Mouse (Mus musculus) intestine, postnatal 0 days (tissue): ENCODE results near the gene Tmem151b. TPM values are rescaled to one million over a fixed set of nuclear protein-coding genes. Genes with fewer than 3 reads are reported as not detected.

ENCODE experiments used
- ATAC-seq: fragments of 200-750 bp; cut with Nextera tagmentation; 2 replicates; pipeline ENCODE4 v1.8.0; 2017; ENCODE audit warnings: mild to moderate bottlenecking, moderate TSS enrichment, moderate library complexity
- H3K27ac ChIP-seq: fragments of 300-500 bp; sonication (generic); 2 replicates; pipeline ENCODE4 v1.5.1; 2014; ENCODE audit warnings: mild to moderate bottlenecking, low read depth, low read length, moderate library complexity
- H3K27me3 ChIP-seq: fragments of 300-500 bp; sonication (generic); replicated peaks from 2 replicates; pipeline ENCODE4 v1.6.1; 2014; ENCODE audit warnings: low read length, mixed read lengths; ENCODE audit not compliant: control insufficient read depth, insufficient read depth
- H3K36me3 ChIP-seq: fragments of 300-500 bp; sonication (generic); 2 replicates; pipeline ENCODE4 v1.6.1; 2014; ENCODE audit warnings: mild to moderate bottlenecking, moderate library complexity; ENCODE audit not compliant: control insufficient read depth, insufficient read depth
- H3K4me1 ChIP-seq: fragments of 300-500 bp; sonication (generic); replicated peaks from 2 replicates; pipeline ENCODE4 v1.6.1; 2014; ENCODE audit warnings: antibody characterized with exemption, low read length, mixed read lengths; ENCODE audit not compliant: control insufficient read depth, insufficient read depth
- H3K4me2 ChIP-seq: fragments of 300-500 bp; sonication (generic); replicated peaks from 2 replicates; pipeline ENCODE4 v1.6.1; 2014; ENCODE audit warnings: low read depth, mild to moderate bottlenecking, moderate library complexity
- H3K4me3 ChIP-seq: fragments of 300-500 bp; sonication (generic); 2 replicates; pipeline ENCODE4 v1.5.1; 2014; ENCODE audit warnings: low read depth, low read length
- H3K9ac ChIP-seq: fragments of 300-500 bp; sonication (generic); 2 replicates; pipeline ENCODE4 v1.6.1; 2014; ENCODE audit warnings: mild to moderate bottlenecking, low read depth, low read length
- H3K9me3 ChIP-seq: fragments of 300-500 bp; sonication (generic); 2 replicates; pipeline ENCODE4 v1.6.1; 2016; ENCODE audit warnings: mixed run types; ENCODE audit not compliant: control insufficient read depth
- CTCF ChIP-seq: sonication (generic); IDR thresholded peaks from 2 replicates; pipeline ENCODE4 v1.5.1; 2016; ENCODE audit warnings: low read depth, mild to moderate bottlenecking, control low read depth, antibody characterized with exemption, moderate library complexity
- WGBS: fragments of 180-500 bp; shearing (Covaris S2); extraction: QIAGEN DNeasy Blood & Tissue Kit; methylation state at CpG from one replicate; pipeline ENCODE4 v1.1.7; 2014; 5-methylcytosine and 5-hydroxymethylcytosine counted together
- polyA plus RNA-seq: library from polyadenylated mRNA; unstranded; fragments of >200 nt; fragmentation: Nextera tagmentation; extraction: Ambion mirVana; gene quantifications from 2 replicates; pipeline ENCODE4 v1.2.1, GENCODE M21; 2015

Tmem151b gene
- polyA plus RNA-seq, 1 experiment from 2014 or later, result 0.68 TPM

- no peak overlapping the region for H3K4me2 ChIP-seq
- H3K9me3 ChIP-seq, result no peaks in the 10 kb centered on the region
- H3K36me3 ChIP-seq, result peaks cover 9% of the 10 kb centered on the region; the same call in 1 of the 2 replicates
- H3K27me3 ChIP-seq, result no peaks in the 10 kb centered on the region
- no peak overlapping the region for H3K9ac ChIP-seq
- H3K4me1 ChIP-seq, result peaks cover 3% of the 10 kb centered on the region; the same call in 1 of the 2 replicates
- no peak for ATAC-seq
- no peak overlapping the region for H3K27ac ChIP-seq
- TF ChIP-seq CTCF, result no peak
- H3K4me3 ChIP-seq, result no peak overlapping the region
- 87% methylated on average over 15 of the region's 15 CpGs for WGBS
These were observed 10.5 kb upstream of the Tmem151b start for GRCm38 (mm10) chr17:45559732-45560525.

- no peak overlapping the region for H3K4me2 ChIP-seq
- no peaks in the 10 kb centered on the region for H3K9me3 ChIP-seq
- 76% methylated on average over 15 of the region's 16 CpGs for WGBS
These were observed 8.8 kb upstream of the Tmem151b start for GRCm38 (mm10) chr17:45557998-45558862.

GRCm38 (mm10) chr17:45557246-45557824 lies 7.9 kb upstream of the Tmem151b start:
- H3K4me1 ChIP-seq, result peaks cover 3% of the 10 kb centered on the region; the same call in 1 of the 2 replicates
- ATAC-seq, result no peak

More at GRCm38 (mm10) chr17:45557998-45558862, 8.8 kb upstream of the Tmem151b start:
- no peak for ATAC-seq
- H3K27me3 ChIP-seq, result no peaks in the 10 kb centered on the region
- H3K27ac ChIP-seq, result no peak overlapping the region
- peaks cover 3% of the 10 kb centered on the region; the same call in 1 of the 2 replicates for H3K4me1 ChIP-seq
- no peak overlapping the region for H3K4me3 ChIP-seq
- peaks cover 9% of the 10 kb centered on the region; the same call in 1 of the 2 replicates for H3K36me3 ChIP-seq
- no peak overlapping the region for H3K9ac ChIP-seq
- no peak for TF ChIP-seq CTCF

DNA sequence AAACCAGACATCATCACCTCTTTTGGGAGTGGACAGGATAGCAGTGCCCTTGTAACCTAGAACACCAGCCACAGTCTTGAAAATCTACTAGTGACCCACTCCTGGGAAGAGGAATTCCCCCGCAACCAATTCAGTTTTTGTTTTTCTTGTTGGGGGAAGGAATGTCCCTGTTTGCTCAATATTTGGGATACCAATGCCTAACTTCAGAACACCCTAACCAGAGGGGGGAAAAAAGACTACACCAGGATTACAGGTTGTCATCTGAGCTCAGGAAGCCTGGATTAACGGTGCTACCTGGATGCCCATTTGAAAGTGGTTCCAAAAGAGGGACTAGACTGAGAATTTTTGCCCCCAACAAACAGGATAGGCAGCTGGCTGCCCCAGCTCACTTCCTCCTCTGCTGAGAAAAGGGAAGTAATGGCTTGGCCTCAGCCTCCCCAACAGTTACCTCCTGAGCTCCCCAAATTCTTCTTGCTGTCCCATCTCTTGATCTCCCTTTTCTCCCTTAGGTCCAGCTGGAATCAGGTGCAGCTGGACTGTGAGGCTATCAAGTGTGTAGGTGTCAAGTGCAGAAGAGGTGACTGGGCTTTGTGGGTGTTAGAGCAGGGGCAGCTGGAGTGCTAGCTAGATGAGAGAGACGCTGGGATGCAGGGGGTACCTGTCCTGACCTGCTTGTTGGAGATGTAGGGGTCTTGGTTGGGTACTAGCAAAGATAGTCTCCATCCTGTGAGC lies 7.2 kb upstream of the Tmem151b start:
- Histone ChIP-seq H3K9me3 (no peaks in the 10 kb centered on the region), H3K4me1 (peaks cover 3% of the 10 kb centered on the region; the same call in 1 of the 2 replicates), H3K27ac (no peak overlapping the region), H3K9ac (peak overlapping the region; percentile 62; the same call in 1 of the 2 replicates), H3K4me3 (peak overlapping the region; percentile 65), H3K36me3 (peaks cover 9% of the 10 kb centered on the region; the same call in 1 of the 2 replicates), H3K27me3 (peaks cover 6% of the 10 kb centered on the region; the same call in 1 of the 2 replicates), H3K4me2 (peak overlapping the region; percentile 94)
- WGBS, result 59% methylated on average over 3 of the region's 3 CpGs
- ATAC-seq, result no peak
- no peak for TF ChIP-seq CTCF

More at GRCm38 (mm10) chr17:45557246-45557824, 7.9 kb upstream of the Tmem151b start:
- 64% methylated on average over 7 of the region's 7 CpGs for WGBS
- Histone ChIP-seq H3K4me3 (no peak overlapping the region), H3K27me3 (0 out of 2 replicates have a peak, but pooled peaks cover 6% of the 10 kb centered on the region), H3K27ac (no peak overlapping the region), H3K36me3 (peaks cover 9% of the 10 kb centered on the region; the same call in 1 of the 2 replicates), H3K9me3 (no peaks in the 10 kb centered on the region), H3K4me2 (no peak overlapping the region; the same call in 1 of the 2 replicates), H3K9ac (no peak overlapping the region)
- TF ChIP-seq CTCF, result no peak

DNA sequence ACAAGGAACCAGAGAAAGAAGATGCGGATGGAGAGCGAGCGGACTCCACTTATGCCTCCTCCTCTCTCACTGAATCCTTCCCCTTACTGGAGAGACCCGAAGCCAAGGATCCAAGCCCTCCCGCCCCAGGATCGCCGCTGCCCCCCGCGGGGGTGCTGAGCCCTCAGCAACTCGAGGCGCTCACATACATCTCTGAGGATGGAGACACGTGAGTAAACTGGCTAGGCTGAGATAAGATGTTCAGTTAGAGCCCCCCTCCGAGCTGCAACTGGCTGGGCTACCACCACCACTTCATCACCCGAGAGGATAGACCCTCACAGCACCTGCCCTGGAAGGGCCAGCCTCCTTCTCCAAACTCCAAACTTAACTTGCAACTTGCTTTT lies 6.6 kb upstream of the Tmem151b start:
- Histone ChIP-seq H3K4me3 (peak overlapping the region; percentile 65), H3K27me3 (peaks cover 11% of the 10 kb centered on the region), H3K9me3 (no peaks in the 10 kb centered on the region), H3K9ac (peak overlapping the region; percentile 62), H3K4me2 (peak overlapping the region; percentile 94), H3K27ac (no peak overlapping the region), H3K36me3 (peaks cover 9% of the 10 kb centered on the region; the same call in 1 of the 2 replicates), H3K4me1 (peaks cover 3% of the 10 kb centered on the region; the same call in 1 of the 2 replicates)
- no peak for ATAC-seq
- WGBS, result 4% methylated on average over 14 of the region's 14 CpGs
- TF ChIP-seq CTCF, result no peak
